Mouse (Mus musculus) ES-E14 (cell line): ENCODE results near the gene Usp37. TPM values are rescaled to one million over a fixed set of nuclear protein-coding genes. Genes with fewer than 3 reads are reported as not detected.

ENCODE experiments used
- DNase-seq: peaks from one replicate; pipeline ENCODE4 v3.0.0-alpha.2; 2013; ENCODE audit warnings: low read depth, low spot score
- H3K27ac ChIP-seq: 2 replicates; pipeline ENCODE4 v1.5.1; 2012; ENCODE audit warnings: low read depth, mild to moderate bottlenecking, low read length, moderate library complexity, mixed read lengths; ENCODE audit not compliant: poor library complexity, insufficient read depth, severe bottlenecking
- H3K36me3 ChIP-seq: 2 replicates; pipeline ENCODE4 v1.6.1; 2012; ENCODE audit warnings: mild to moderate bottlenecking, low read length, moderate library complexity, mixed read lengths; ENCODE audit not compliant: control insufficient read depth, poor library complexity, insufficient read depth, severe bottlenecking
- H3K4me1 ChIP-seq, 2 experiments: fragments of 150-350 bp in 1 of 2; sonication (generic) in 1 of 2; 2 replicates each; pipeline ENCODE4 v1.6.1; 2012; ENCODE audit warnings: low read length in 2 of 2, mild to moderate bottlenecking in 1 of 2, mixed read lengths in 1 of 2; ENCODE audit not compliant: control insufficient read depth in 2 of 2, insufficient read depth in 2 of 2, poor library complexity in 1 of 2
- H3K4me3 ChIP-seq, 2 experiments: fragments of 150-350 bp in 1 of 2; sonication (generic) in 1 of 2; 2 replicates each; pipeline ENCODE4 v1.5.1; 2012; ENCODE audit warnings: low read length in 2 of 2, low read depth in 1 of 2, mild to moderate bottlenecking in 1 of 2, mixed read lengths in 1 of 2; ENCODE audit not compliant: insufficient read depth in 1 of 2, poor library complexity in 1 of 2, severe bottlenecking in 1 of 2
- H3K9ac ChIP-seq: 2 replicates; pipeline ENCODE4 v1.6.1; 2012; ENCODE audit warnings: low read depth, mild to moderate bottlenecking, low read length, mixed read lengths; ENCODE audit not compliant: poor library complexity, insufficient read depth, severe bottlenecking
- H3K9me3 ChIP-seq: fragments of 150-350 bp; sonication (generic); 2 replicates; pipeline ENCODE4 v1.6.1; 2012; ENCODE audit warnings: low read depth, mild to moderate bottlenecking, low read length; ENCODE audit not compliant: control insufficient read depth, insufficient read depth
- CHD2 ChIP-seq: IDR thresholded peaks from 2 replicates; pipeline ENCODE4 v1.6.1; 2014; ENCODE audit warnings: mild to moderate bottlenecking, low read depth, low read length, inconsistent platforms
- HCFC1 ChIP-seq: IDR thresholded peaks from 2 replicates; pipeline ENCODE4 v1.6.1; 2012; ENCODE audit warnings: low read length, inconsistent platforms, borderline replicate concordance; ENCODE audit not compliant: insufficient read depth
- MAFK ChIP-seq: IDR thresholded peaks from 2 replicates; pipeline ENCODE4 v1.6.1; 2014; ENCODE audit warnings: mild to moderate bottlenecking, low read depth, low read length, inconsistent platforms; ENCODE audit not compliant: insufficient read depth
- ZC3H11A ChIP-seq: IDR thresholded peaks from 2 replicates; pipeline ENCODE4 v1.6.1; 2012; ENCODE audit warnings: low read depth, mild to moderate bottlenecking, inconsistent platforms, low read length, borderline replicate concordance
- ZNF384 ChIP-seq: IDR thresholded peaks from 2 replicates; pipeline ENCODE4 v1.6.1; 2012; ENCODE audit warnings: low read depth, low read length, inconsistent platforms
- in situ Hi-C, 2 experiments: fragments of 600-800 bp; cut with MboI; formaldehyde crosslinking; loops; one replicate each; pipeline ENCODE4 v1.15.1; 2025; ENCODE audit warnings: low sequenced_read_pairs in 2 of 2, inconsistent platforms in 1 of 2; ENCODE audit not compliant: unreplicated experiment in 2 of 2
- total RNA-seq: library from RNA; depleted of rRNA; stranded (reverse); fragments of 300-350 nt; gene quantifications from 2 replicates; pipeline ENCODE4 v1.2.3, GENCODE M21; 2012; rRNA removed

The Usp37 gene
- total RNA-seq, 1 experiment = 44.8 TPM

GRCm38 (mm10) chr1:74386363-74386713, 157.7 kb downstream of the Usp37 start:
- no peaks in the 10 kb centered on the region for H3K36me3 ChIP-seq
- H3K4me3 ChIP-seq = peak overlapping the region; percentile 51 to 59
- peaks cover 0 to 26% of the 10 kb centered on the region in 2 experiments for H3K4me1 ChIP-seq
- H3K9me3 ChIP-seq = no peaks in the 10 kb centered on the region
- peak overlapping the region; percentile 29; the same call in 1 of the 2 replicates for H3K9ac ChIP-seq
- DNase-seq = no peak
- no peak for TF ChIP-seq ZNF384
- no peak for TF ChIP-seq ZC3H11A
- no peak for TF ChIP-seq CHD2
- no peak for TF ChIP-seq HCFC1
- TF ChIP-seq MAFK = no peak
- H3K27ac ChIP-seq = peak overlapping the region; percentile 93
- in situ Hi-C loops = no loop called here

- DNase-seq = no peak
- Histone ChIP-seq H3K36me3 (no peaks in the 10 kb centered on the region), H3K9me3 (no peaks in the 10 kb centered on the region), H3K4me1 (peaks cover 0 to 29% of the 10 kb centered on the region in 2 experiments; a peak in 3 of 4 replicates), H3K4me3 (no peak overlapping the region), H3K9ac (no peak overlapping the region), H3K27ac (no peak overlapping the region)
- in situ Hi-C loops = no loop called here
- TF ChIP-seq HCFC1 = no peak
- no peak for TF ChIP-seq CHD2
- TF ChIP-seq ZC3H11A = no peak
- TF ChIP-seq ZNF384 = no peak
- no peak for TF ChIP-seq MAFK
Observed at GRCm38 (mm10) chr1:74385531-74385930, 158.6 kb downstream of the Usp37 start.

Other genes with a start within 250 kb of the Usp37 start
- 38.0 and 41.9 TPM in 2 replicates for gene Tmbim1, start 238.7 kb downstream of the Usp37 start, total RNA-seq
- gene Catip, start 182.2 kb downstream of the Usp37 start, total RNA-seq = 7.3 and 9.1 TPM in 2 replicates
- 19.9 and 44.4 TPM in 2 replicates for gene Slc11a1, start 169.1 kb downstream of the Usp37 start, total RNA-seq
- 17.3 and 17.9 TPM in 2 replicates for gene Ctdsp1, start 152.8 kb downstream of the Usp37 start, total RNA-seq
- gene Vil1, start 134.9 kb downstream of the Usp37 start, total RNA-seq = 1.2 and 1.4 TPM in 2 replicates
- 41.1 and 57.1 TPM in 2 replicates for gene Cnot9, start 38.2 kb downstream of the Usp37 start, total RNA-seq
- gene Plcd4, start 1.4 kb downstream of the Usp37 start, total RNA-seq = 1.2 and 1.5 TPM in 2 replicates
- gene Zfp142, start 44.0 kb upstream of the Usp37 start, total RNA-seq = 15.9 and 16.5 TPM in 2 replicates
- gene Bcs1l, start 44.0 kb upstream of the Usp37 start, total RNA-seq = 14.6 and 15.3 TPM in 2 replicates
- gene Rnf25, start 57.1 kb upstream of the Usp37 start, total RNA-seq = 20.5 and 29.7 TPM in 2 replicates
- 1.6 and 1.7 TPM in 2 replicates for gene Stk36, start 57.2 kb upstream of the Usp37 start, total RNA-seq
- 45.2 and 64.2 TPM in 2 replicates for gene Ttll4, start 117.5 kb upstream of the Usp37 start, total RNA-seq
- 1.1 and 4.9 TPM in 2 replicates for gene Cyp27a1, start 169.3 kb upstream of the Usp37 start, total RNA-seq
- gene Prkag3, start 204.9 kb upstream of the Usp37 start, total RNA-seq = 0.04 and 0.16 TPM in 2 replicates
- 2.6 and 2.8 TPM in 2 replicates for gene Wnt6, start 227.6 kb upstream of the Usp37 start, total RNA-seq
- 0.42 and 1.5 TPM in 2 replicates for gene Wnt10a, start 247.2 kb upstream of the Usp37 start, total RNA-seq